In genomic region chr3:154364604-154365209, GRCm38 (mm10) we compare ENCODE assay signal across 8 mouse cellular contexts. TPM values are rescaled to one million over a fixed set of nuclear protein-coding genes. Genes with fewer than 3 reads are reported as not detected.
DNase-seq lines count a peak whose midpoint lies in the region; ATAC-seq lines count a peak whose summit lies in the region.

No protein-coding gene starts in this region.

- 25% methylated on average over 10 of the region's 10 CpGs for WGBS in embryonic facial prominence, embryonic 11.5 days

- H3K4me3 ChIP-seq in embryonic facial prominence, embryonic 11.5 days (ENCODE audit: low read depth, low read length), result no peak overlapping the region

- DNase-seq in gastrocnemius, postnatal 10 days, result peak; percentile 32
- no peak for DNase-seq in gastrocnemius, postnatal 25 days
- DNase-seq in ES-CJ7 (ENCODE audit: low read depth, low spot score), result peak; percentile 80
- DNase-seq in embryonic facial prominence, embryonic 11.5 days (ENCODE audit: low spot score), result peak; percentile 79
- peak; percentile 63 to 71 for DNase-seq in kidney, postnatal 4 days
- DNase-seq in retina, embryonic 14.5 days (ENCODE audit: low spot score), result peak; percentile 81
- no peak for DNase-seq in urinary bladder, postnatal 14 days (ENCODE audit: low spot score)
- no peak for DNase-seq in layer of hippocampus, postnatal 36 days

- no peak overlapping the region for H3K27ac ChIP-seq in embryonic facial prominence, embryonic 11.5 days (replicated peaks; ENCODE audit: low read depth, low read length)

- no peaks in the 10 kb centered on the region for H3K36me3 ChIP-seq in embryonic facial prominence, embryonic 11.5 days (replicated peaks; ENCODE audit: control insufficient read depth, insufficient read depth, low read depth, low read length)

- H3K27me3 ChIP-seq in embryonic facial prominence, embryonic 11.5 days (ENCODE audit: control insufficient read depth, insufficient read depth, low read length), result no peaks in the 10 kb centered on the region

- peak; percentile 76 for ATAC-seq in embryonic facial prominence, embryonic 11.5 days (replicated peaks; ENCODE audit: insufficient number of reproducible peaks, low FRiP score, low TSS enrichment, low read depth)

- H3K9ac ChIP-seq in embryonic facial prominence, embryonic 11.5 days (replicated peaks; ENCODE audit: low read length), result no peak overlapping the region

- no peak overlapping the region for H3K4me2 ChIP-seq in embryonic facial prominence, embryonic 11.5 days (ENCODE audit: low read depth, low read length)

- no peaks in the 10 kb centered on the region for H3K9me3 ChIP-seq in embryonic facial prominence, embryonic 11.5 days (replicated peaks; ENCODE audit: control insufficient read depth, low read length)

- no peaks in the 10 kb centered on the region; the same call in 1 of the 2 replicates for H3K4me1 ChIP-seq in embryonic facial prominence, embryonic 11.5 days (ENCODE audit: control insufficient read depth, insufficient read depth, low read length)

RNA-seq across cellular contexts. Expression of gene Lhx8, which starts 34.2 kb away (rescaled TPM):
- under 1 TPM; 0.27 to 0.59 TPM for total RNA-seq in gastrocnemius, postnatal 10 days (2021)
- not detected for total RNA-seq in gastrocnemius, postnatal 25 days (2021)
- polyA plus RNA-seq in embryonic facial prominence, embryonic 11.5 days (2014; fragmentation: Nextera tagmentation; extraction: Ambion mirVana), result 55.2 and 73.1 TPM in 2 replicates
- total RNA-seq in layer of hippocampus, postnatal 36 days (2021), result not detected

Comparison
In these comparisons a context has a peak if more than half of its experiments do, and no peak if none do; other contexts are left out.
1. DNase-seq: peak in gastrocnemius, postnatal 10 days (single experiment), ES-CJ7 (single experiment), embryonic facial prominence, embryonic 11.5 days (single experiment), kidney, postnatal 4 days (2 of 2) and retina, embryonic 14.5 days (single experiment); none in gastrocnemius, postnatal 25 days (single experiment), urinary bladder, postnatal 14 days (single experiment) and layer of hippocampus, postnatal 36 days (0 of 2).